Mouse (Mus musculus) CH12.LX (cell line): ENCODE data around the gene Stk25. TPM values are rescaled to one million over a fixed set of nuclear protein-coding genes. Genes with fewer than 3 reads are reported as not detected.
A peak's percentile ranks its signal among the peaks of the same experiment; 100 is the strongest.

Experiments used
- DNase-seq: peaks from one replicate; pipeline ENCODE4 v3.0.0-alpha.2; 2013; ENCODE audit errors: extremely low read depth
- H3K27ac ChIP-seq: 2 replicates; pipeline ENCODE4 v1.5.1; 2012; ENCODE audit warnings: low read depth, mild to moderate bottlenecking, control low read depth, moderate library complexity; ENCODE audit not compliant: insufficient read depth
- H3K27me3 ChIP-seq: replicated peaks from 2 replicates; pipeline ENCODE3; 2012; ENCODE audit warnings: inconsistent platforms
- H3K36me3 ChIP-seq, 2 experiments: replicated peaks in 1 of 2; 2 replicates each; pipeline versions ENCODE3 to v1.6.1; 2012; ENCODE audit warnings: inconsistent platforms in 1 of 2, low read length in 1 of 2, mild to moderate bottlenecking in 1 of 2, mixed read lengths in 1 of 2, moderate library complexity in 1 of 2; ENCODE audit not compliant: control insufficient read depth in 1 of 2, insufficient read depth in 1 of 2
- H3K4me1 ChIP-seq, 2 experiments: 2 replicates each; pipeline ENCODE4 v1.6.1; 2012; ENCODE audit warnings: inconsistent platforms in 1 of 2, moderate library complexity in 1 of 2; ENCODE audit not compliant: insufficient read depth in 2 of 2, control insufficient read depth in 1 of 2
- H3K4me2 ChIP-seq: 2 replicates; pipeline ENCODE4 v1.6.1; 2012; ENCODE audit warnings: low read depth, mild to moderate bottlenecking, control low read depth; ENCODE audit not compliant: poor library complexity, insufficient read depth, severe bottlenecking
- H3K4me3 ChIP-seq, 3 experiments: fragments of 150-350 bp in 1 of 3; sonication (generic) in 1 of 3; replicated peaks in 1 of 3; 2 replicates each; pipeline versions ENCODE3 to v1.5.1; 2011 to 2012; ENCODE audit warnings: low read depth in 2 of 3, low read length in 2 of 3, mild to moderate bottlenecking in 2 of 3, moderate library complexity in 2 of 3, control low read depth in 1 of 3, improper control_type of control experiment in 1 of 3, inconsistent platforms in 1 of 3, mixed read lengths in 1 of 3; ENCODE audit not compliant: poor library complexity in 1 of 3
- H3K79me2 ChIP-seq: replicated peaks from 2 replicates; pipeline ENCODE4 v1.6.1; 2012; ENCODE audit warnings: mild to moderate bottlenecking, moderate library complexity; ENCODE audit not compliant: control insufficient read depth, poor library complexity, insufficient read depth, severe bottlenecking; ENCODE audit errors: extremely low read depth
- H3K9ac ChIP-seq: 2 replicates; pipeline ENCODE4 v1.6.1; 2012; ENCODE audit warnings: low read depth, mild to moderate bottlenecking, control low read depth, moderate library complexity; ENCODE audit not compliant: insufficient read depth
- H3K9me3 ChIP-seq: replicated peaks from 2 replicates; pipeline ENCODE3; 2012; ENCODE audit warnings: low read length, inconsistent platforms, mixed read lengths
- CTCF ChIP-seq, 2 experiments: IDR thresholded peaks in 1 of 2; conservative IDR thresholded peaks in 1 of 2; 2 replicates each; pipeline ENCODE4 v1.5.1; 2011 to 2012; ENCODE audit warnings: low read depth in 2 of 2, low read length in 2 of 2, improper control_type of control experiment in 1 of 2, inconsistent platforms in 1 of 2, mild to moderate bottlenecking in 1 of 2, moderate library complexity in 1 of 2
- E2F4 ChIP-seq: IDR thresholded peaks from 2 replicates; pipeline ENCODE4 v1.6.1; 2011; ENCODE audit warnings: low read depth, low read length, improper control_type of control experiment; ENCODE audit not compliant: insufficient replicate concordance
- ETS1 ChIP-seq: conservative IDR thresholded peaks from 2 replicates; pipeline ENCODE4 v1.6.1; 2012; ENCODE audit warnings: low read depth, mild to moderate bottlenecking, inconsistent platforms, low read length, improper control_type of control experiment, moderate library complexity
- GABPA ChIP-seq: IDR thresholded peaks from 2 replicates; pipeline ENCODE4 v1.6.1; 2012; ENCODE audit warnings: low read depth, low read length, improper control_type of control experiment, inconsistent platforms; ENCODE audit not compliant: insufficient replicate concordance
- KAT2A ChIP-seq: IDR thresholded peaks from 2 replicates; pipeline ENCODE4 v1.6.1; 2012; ENCODE audit warnings: low read length, improper control_type of control experiment, inconsistent platforms; ENCODE audit not compliant: insufficient replicate concordance
- MXI1 ChIP-seq: IDR thresholded peaks from 2 replicates; pipeline ENCODE4 v1.6.1; 2011; ENCODE audit warnings: mild to moderate bottlenecking, low read depth, low read length, improper control_type of control experiment
- RAD21 ChIP-seq: IDR thresholded peaks from 2 replicates; pipeline ENCODE4 v1.6.1; 2011; ENCODE audit warnings: low read depth, mild to moderate bottlenecking, low read length, improper control_type of control experiment, moderate library complexity
- SMC3 ChIP-seq: IDR thresholded peaks from 2 replicates; pipeline ENCODE4 v1.6.1; 2011; ENCODE audit warnings: low read depth, low read length, improper control_type of control experiment
- TBP ChIP-seq: conservative IDR thresholded peaks from 2 replicates; pipeline ENCODE4 v1.6.1; 2011; ENCODE audit warnings: low read depth, low read length, improper control_type of control experiment
- USF2 ChIP-seq: conservative IDR thresholded peaks from 2 replicates; pipeline ENCODE4 v1.6.1; 2011; ENCODE audit warnings: low read depth, low read length, improper control_type of control experiment
- ZC3H11A ChIP-seq: IDR thresholded peaks from 2 replicates; pipeline ENCODE4 v1.6.1; 2012; ENCODE audit warnings: low read depth, mild to moderate bottlenecking, inconsistent platforms, low read length, improper control_type of control experiment
- ZKSCAN1 ChIP-seq: IDR thresholded peaks from 2 replicates; pipeline ENCODE4 v1.6.1; 2012; ENCODE audit warnings: low read depth, inconsistent platforms, low read length, improper control_type of control experiment, borderline replicate concordance
- dilution Hi-C: fragments of 300-500 bp; cut with MboI; formaldehyde crosslinking; loops from 2 replicates; pipeline ENCODE4 v1.14.3; 2020; ENCODE audit warnings: low sequenced_read_pairs; ENCODE audit not compliant: extremely low pct_unique_long_range_greater_than_20kb, extremely low pct_ligation_motif_present
- in situ Hi-C: fragments of 300-500 bp; cut with MboI; formaldehyde crosslinking; loops from 3 replicates; pipeline ENCODE4 v1.14.3; 2019; ENCODE audit warnings: low sequenced_read_pairs, low pct_ligation_motif_present, low pct_unique_long_range_greater_than_20kb, mixed read lengths
- polyA plus RNA-seq: library from polyadenylated mRNA; unstranded; fragments of >175 nt; gene quantifications from 2 replicates; pipeline ENCODE4 v1.2.1, GENCODE M21; 2012; ENCODE audit warnings: low read depth; ENCODE audit not compliant: insufficient read length
- total RNA-seq, 2 experiments: library from RNA; depleted of rRNA; stranded (reverse); fragments of 300-350 nt in 1 of 2; fragments of >200 nt in 1 of 2; gene quantifications; 2 replicates each; pipeline ENCODE4 v1.2.3; 2012 to 2014

Stk25 gene
- total and polyA plus RNA-seq, 3 experiments: 24.9 to 45.1 (median 32.0) TPM

- H3K9me3 ChIP-seq: peaks cover 11% of the 10 kb centered on the region
- TF ChIP-seq USF2 (no peak), ZKSCAN1 (no peak), E2F4 (no peak), RAD21 (no peak), KAT2A (no peak), GABPA (no peak)
- TF ChIP-seq, all 38 proteins: peak for 0
- Histone ChIP-seq H3K4me2 (no peak overlapping the region), H3K79me2 (no peaks in the 10 kb centered on the region), H3K27ac (no peak overlapping the region), H3K9ac (no peak overlapping the region), H3K27me3 (peaks cover 22% of the 10 kb centered on the region), H3K4me3 (no peak overlapping the region), H3K36me3 (peaks cover 0 to 2% of the 10 kb centered on the region in 2 experiments), H3K4me1 (peaks cover 0 to 5% of the 10 kb centered on the region in 2 experiments; a peak in 1 of 4 replicates)
- in situ Hi-C loops: no loop called here
- dilution Hi-C loops: no loop called here
- no peak for DNase-seq
Measured at GRCm38 (mm10) chr1:93686961-93687320, 28.5 kb upstream of the Stk25 start.

GRCm38 (mm10) chr1:93686245-93686960 is 27.9 kb upstream of the Stk25 start:
- H3K4me1 ChIP-seq: peaks cover 0 to 5% of the 10 kb centered on the region in 2 experiments; a peak in 1 of 4 replicates
- H3K4me3 ChIP-seq: no peak overlapping the region
- H3K4me2 ChIP-seq: peak overlapping the region; percentile 4; the same call in 1 of the 2 replicates
- in situ Hi-C loops (no loop called here), dilution Hi-C loops (no loop called here)
- H3K27me3 ChIP-seq: peaks cover 22% of the 10 kb centered on the region
- peaks cover 0 to 2% of the 10 kb centered on the region in 2 experiments for H3K36me3 ChIP-seq
- H3K27ac ChIP-seq: no peak overlapping the region
- DNase-seq: no peak
- no peak overlapping the region for H3K9ac ChIP-seq
- H3K9me3 ChIP-seq: peaks cover 13% of the 10 kb centered on the region
- TF ChIP-seq RAD21 (no peak), TBP (no peak), CTCF (conservative IDR thresholded peaks at IDR 0.05 in 1 of 2, IDR thresholded peaks at IDR 0.05 in 1 of 2; ENCODE audit: low read depth in 2 of 2, low read length in 2 of 2) (no peak), GABPA (no peak), ZKSCAN1 (no peak), E2F4 (no peak), ETS1 (no peak), ZC3H11A (no peak), SMC3 (no peak), MXI1 (no peak)
- no peaks in the 10 kb centered on the region for H3K79me2 ChIP-seq
